Mouse (Mus musculus) heart, adult 2 months (tissue): ENCODE data around the gene Trpc4.

Experiments
- CTCF ChIP-seq: fragments of 200-600 bp; IDR thresholded peaks from 2 replicates; pipeline ENCODE4 v1.8.1; 2022; ENCODE audit warnings: antibody characterized with exemption, mild to moderate bottlenecking, moderate library complexity
- EP300 ChIP-seq: fragments of 200-500 bp; IDR thresholded peaks from 2 replicates; pipeline ENCODE4 v1.6.1; 2011; ENCODE audit warnings: low read depth, low read length, control low read depth; ENCODE audit not compliant: insufficient read depth
- POLR2A ChIP-seq: fragments of 200-500 bp; IDR thresholded peaks from 2 replicates; pipeline ENCODE4 v1.6.1; 2011; ENCODE audit warnings: mild to moderate bottlenecking, low read depth, low read length, control low read depth; ENCODE audit not compliant: insufficient read depth

DNA sequence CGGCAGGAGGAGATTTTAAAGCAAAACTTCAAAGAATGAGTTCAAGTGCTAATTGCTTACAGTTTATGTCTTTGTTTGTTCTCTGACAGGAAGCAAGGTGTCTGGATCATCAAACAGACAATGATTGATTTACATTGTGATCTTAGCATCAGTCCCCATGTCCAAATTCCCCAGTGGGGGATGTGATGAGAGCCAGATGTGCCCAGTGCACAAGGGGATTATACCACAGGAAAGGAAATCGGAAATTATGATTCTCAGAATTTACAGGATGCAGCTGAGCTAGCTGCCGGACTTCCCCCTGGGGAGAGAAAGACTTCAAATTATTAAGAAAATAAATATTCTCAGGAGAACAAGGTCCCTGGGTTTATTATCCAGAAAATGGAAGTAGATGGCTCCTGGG is 133.9 kb downstream of the Trpc4 start:
- TF ChIP-seq CTCF = no peak
- TF ChIP-seq POLR2A = no peak
- TF ChIP-seq EP300 = no peak
